Mouse (Mus musculus): ENCODE data around the gene Ppid.

GRCm38 (mm10) chr3:79560555-79560954 lies 30.6 kb upstream of the Ppid start:
- TF ChIP-seq POLR2A (IDR thresholded peaks at IDR 0.05; ENCODE audit: borderline replicate concordance, extremely low read depth, low read depth, low read length) (no peak), CTCF (IDR thresholded peaks at IDR 0.05; ENCODE audit: insufficient read depth, low read length) (no peak)
